Mouse (Mus musculus) lung, postnatal 0 days (tissue): ENCODE results near the gene Hes2. TPM values are rescaled to one million over a fixed set of nuclear protein-coding genes. Genes with fewer than 3 reads are reported as not detected.
A peak's percentile ranks its signal among the peaks of the same experiment; 100 is the strongest.

ENCODE experiments used
- ATAC-seq: fragments of 200-750 bp; cut with Nextera tagmentation; 2 replicates; pipeline ENCODE4 v1.8.0; 2017; ENCODE audit warnings: moderate library complexity
- DNase-seq: peaks from one replicate; pipeline ENCODE4 v3.0.0-alpha.2; 2016; ENCODE audit warnings: low spot score
- H3K27ac ChIP-seq: fragments of 300-500 bp; sonication (generic); 2 replicates; pipeline ENCODE4 v1.5.1; 2014; ENCODE audit warnings: antibody characterized with exemption, mild to moderate bottlenecking, low read length, mixed read lengths
- H3K27me3 ChIP-seq: fragments of 300-500 bp; sonication (generic); replicated peaks from 2 replicates; pipeline ENCODE4 v1.6.1; 2014; ENCODE audit warnings: low read length, mixed read lengths; ENCODE audit not compliant: insufficient read depth
- H3K36me3 ChIP-seq: fragments of 300-500 bp; sonication (generic); 2 replicates; pipeline ENCODE4 v1.6.1; 2014; ENCODE audit warnings: low read length, mixed read lengths; ENCODE audit not compliant: insufficient read depth
- H3K4me1 ChIP-seq: fragments of 300-500 bp; sonication (generic); 2 replicates; pipeline ENCODE4 v1.6.1; 2014; ENCODE audit warnings: antibody characterized with exemption, low read depth, low read length, mixed read lengths; ENCODE audit not compliant: insufficient read depth
- H3K4me2 ChIP-seq: fragments of 300-500 bp; sonication (generic); replicated peaks from 2 replicates; pipeline ENCODE4 v1.6.1; 2014; ENCODE audit warnings: low read depth, mild to moderate bottlenecking, low read length, moderate library complexity, mixed read lengths
- H3K4me3 ChIP-seq: fragments of 300-500 bp; sonication (generic); 2 replicates; pipeline ENCODE4 v1.5.1; 2014; ENCODE audit warnings: low read depth, low read length
- H3K9ac ChIP-seq: fragments of 300-500 bp; sonication (generic); replicated peaks from 2 replicates; pipeline ENCODE4 v1.6.1; 2014; ENCODE audit warnings: low read depth, mild to moderate bottlenecking
- H3K9me3 ChIP-seq: fragments of 300-500 bp; sonication (generic); 2 replicates; pipeline ENCODE4 v1.6.1; 2016; ENCODE audit warnings: low read length, mixed read lengths
- CTCF ChIP-seq: IDR thresholded peaks from 2 replicates; pipeline ENCODE4 v1.5.1; 2016; ENCODE audit warnings: antibody characterized with exemption, mild to moderate bottlenecking
- EP300 ChIP-seq: IDR thresholded peaks from 2 replicates; pipeline ENCODE4 v1.6.1; 2016; ENCODE audit warnings: antibody characterized with exemption, mild to moderate bottlenecking, control low read depth
- WGBS: fragments of 180-500 bp; shearing (Covaris S2); extraction: QIAGEN DNeasy Blood & Tissue Kit; methylation state at CpG from one replicate; pipeline ENCODE4 v1.1.7; 2014; 5-methylcytosine and 5-hydroxymethylcytosine counted together
- polyA plus RNA-seq: library from polyadenylated mRNA; unstranded; fragments of >200 nt; fragmentation: Nextera tagmentation; extraction: Ambion mirVana; gene quantifications from 2 replicates; pipeline ENCODE4 v1.2.1, GENCODE M21; 2015

Hes2 gene
- polyA plus RNA-seq, 1 experiment from 2014 or later: 0.26 TPM

GRCm38 (mm10) chr4:152190096-152190653 lies 31.5 kb downstream of the Hes2 start:
- Histone ChIP-seq H3K9ac (no peak overlapping the region), H3K4me3 (no peak overlapping the region), H3K4me1 (peaks cover 12% of the 10 kb centered on the region; the same call in 1 of the 2 replicates), H3K9me3 (no peaks in the 10 kb centered on the region), H3K27ac (no peak overlapping the region; the same call in 1 of the 2 replicates), H3K27me3 (no peaks in the 10 kb centered on the region), H3K36me3 (no peaks in the 10 kb centered on the region), H3K4me2 (no peak overlapping the region)
- DNase-seq: no peak
- ATAC-seq: no peak
- 67% methylated on average over 11 of the region's 11 CpGs for WGBS
- no peak for TF ChIP-seq CTCF
- no peak for TF ChIP-seq EP300

DNA sequence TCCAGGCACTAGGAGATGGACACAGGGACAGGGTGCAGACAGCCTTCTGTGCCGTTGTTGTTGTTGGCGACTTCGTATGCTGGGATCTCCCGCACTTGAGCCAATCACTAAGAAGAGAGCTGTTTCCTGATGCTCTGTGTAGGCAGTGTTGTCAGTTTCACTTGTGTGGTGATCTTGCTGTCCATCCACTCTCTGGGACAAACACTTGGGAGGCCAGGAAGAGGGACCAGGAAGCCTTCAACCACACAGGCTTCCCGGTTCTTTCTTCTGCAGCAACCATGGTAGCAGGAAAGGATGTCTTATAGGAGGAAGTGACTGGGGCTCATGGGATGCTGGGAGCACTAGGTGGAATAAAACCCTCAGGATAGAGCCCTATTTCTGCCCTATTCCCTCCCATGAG lies 32.0 kb downstream of the Hes2 start:
- no peak overlapping the region for H3K4me2 ChIP-seq
- peak overlapping the region; percentile 57 for H3K27ac ChIP-seq
- ATAC-seq (no peak), DNase-seq (no peak)
- 51% methylated on average over 5 of the region's 5 CpGs for whole genome bisulfite sequencing
- H3K36me3 ChIP-seq: no peaks in the 10 kb centered on the region
- no peak for TF ChIP-seq CTCF
- TF ChIP-seq EP300: no peak
- no peak overlapping the region for H3K9ac ChIP-seq
- peaks cover 11% of the 10 kb centered on the region; the same call in 1 of the 2 replicates for H3K4me1 ChIP-seq
- H3K4me3 ChIP-seq: no peak overlapping the region
- no peaks in the 10 kb centered on the region for H3K9me3 ChIP-seq
- no peaks in the 10 kb centered on the region for H3K27me3 ChIP-seq

- Histone ChIP-seq H3K4me1 (no peaks in the 10 kb centered on the region), H3K9ac (no peak overlapping the region), H3K4me3 (no peak overlapping the region), H3K9me3 (no peaks in the 10 kb centered on the region), H3K27me3 (no peaks in the 10 kb centered on the region), H3K27ac (no peak overlapping the region), H3K4me2 (no peak overlapping the region), H3K36me3 (no peaks in the 10 kb centered on the region)
- WGBS: 26% methylated on average over 4 of the region's 4 CpGs
- no peak for TF ChIP-seq CTCF
- no peak for TF ChIP-seq EP300
- no peak for DNase-seq
- no peak for ATAC-seq
Measured at GRCm38 (mm10) chr4:152192569-152192968, 33.9 kb downstream of the Hes2 start.

- Histone ChIP-seq H3K9ac (no peak overlapping the region), H3K4me2 (no peak overlapping the region), H3K27me3 (no peaks in the 10 kb centered on the region), H3K9me3 (no peaks in the 10 kb centered on the region), H3K4me1 (no peaks in the 10 kb centered on the region), H3K27ac (no peak overlapping the region), H3K4me3 (no peak overlapping the region), H3K36me3 (no peaks in the 10 kb centered on the region)
- DNase-seq (no peak), ATAC-seq (no peak)
- 78% methylated on average over 3 of the region's 3 CpGs for WGBS
- TF ChIP-seq CTCF (no peak), EP300 (no peak)
Measured at GRCm38 (mm10) chr4:152194476-152195175, 36.0 kb downstream of the Hes2 start.

DNA sequence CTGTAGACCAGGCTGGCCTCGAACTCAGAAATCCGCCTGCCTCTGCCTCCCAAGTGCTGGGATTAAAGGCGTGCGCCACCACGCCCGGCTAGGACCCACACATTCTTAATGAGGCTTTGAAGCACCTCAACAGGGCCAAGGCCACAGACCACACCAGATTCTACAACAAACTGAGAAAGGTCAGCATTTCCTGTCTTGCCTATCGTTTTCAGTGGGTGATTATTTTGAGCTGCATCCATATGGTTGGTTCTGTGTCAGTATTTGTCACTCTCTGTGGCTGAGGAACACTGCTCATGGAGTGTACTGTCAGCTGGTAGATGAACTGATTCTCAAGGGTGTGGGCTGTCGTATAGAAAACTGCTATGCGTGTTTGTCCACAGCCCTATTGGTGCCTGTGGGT lies 37.6 kb downstream of the Hes2 start:
- ATAC-seq (no peak), DNase-seq (no peak)
- Histone ChIP-seq H3K9ac (no peak overlapping the region), H3K4me1 (no peaks in the 10 kb centered on the region; the same call in 1 of the 2 replicates), H3K9me3 (no peaks in the 10 kb centered on the region), H3K27ac (no peak overlapping the region), H3K4me3 (no peak overlapping the region), H3K4me2 (no peak overlapping the region), H3K27me3 (no peaks in the 10 kb centered on the region), H3K36me3 (no peaks in the 10 kb centered on the region)
- 82% methylated on average over 7 of the region's 9 CpGs for WGBS
- TF ChIP-seq CTCF (no peak), EP300 (no peak)

DNA sequence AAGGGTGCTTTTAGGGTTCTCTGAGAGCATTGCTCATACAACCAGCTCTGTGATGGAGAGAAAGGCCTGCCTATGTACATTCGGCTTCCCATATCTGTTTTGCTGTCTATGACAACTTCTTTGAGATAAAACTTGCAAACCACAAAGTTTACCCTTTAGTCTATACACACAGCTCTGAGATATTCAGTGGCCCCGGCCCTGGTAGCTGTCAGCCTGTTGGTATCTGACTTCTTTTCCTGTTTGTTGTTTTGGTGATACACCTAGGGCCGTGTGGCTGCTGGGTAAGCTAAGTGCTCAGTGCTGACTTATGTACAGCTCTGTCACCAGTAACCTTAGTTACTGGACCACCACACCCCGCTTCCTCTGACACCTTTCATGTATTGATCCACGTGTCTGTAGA lies 38.9 kb downstream of the Hes2 start:
- no peak overlapping the region for H3K4me3 ChIP-seq
- DNase-seq (no peak), ATAC-seq (no peak)
- H3K36me3 ChIP-seq: no peaks in the 10 kb centered on the region
- H3K27me3 ChIP-seq: no peaks in the 10 kb centered on the region
- no peaks in the 10 kb centered on the region for H3K9me3 ChIP-seq
- no peak overlapping the region for H3K9ac ChIP-seq
- H3K27ac ChIP-seq: no peak overlapping the region
- H3K4me2 ChIP-seq: no peak overlapping the region
- WGBS: 63% methylated on average over 5 of the region's 5 CpGs
- no peak for TF ChIP-seq CTCF
- TF ChIP-seq EP300: no peak
- peaks cover 7% of the 10 kb centered on the region; the same call in 1 of the 2 replicates for H3K4me1 ChIP-seq
